Mouse (Mus musculus): ENCODE measurements around the gene Cep19.
"Not testable (repeated sequence)": the region's sequence is repeated elsewhere in the genome, so short reads cannot be mapped to it uniquely, and the experiment has no call there.

Cep19 gene

DNA sequence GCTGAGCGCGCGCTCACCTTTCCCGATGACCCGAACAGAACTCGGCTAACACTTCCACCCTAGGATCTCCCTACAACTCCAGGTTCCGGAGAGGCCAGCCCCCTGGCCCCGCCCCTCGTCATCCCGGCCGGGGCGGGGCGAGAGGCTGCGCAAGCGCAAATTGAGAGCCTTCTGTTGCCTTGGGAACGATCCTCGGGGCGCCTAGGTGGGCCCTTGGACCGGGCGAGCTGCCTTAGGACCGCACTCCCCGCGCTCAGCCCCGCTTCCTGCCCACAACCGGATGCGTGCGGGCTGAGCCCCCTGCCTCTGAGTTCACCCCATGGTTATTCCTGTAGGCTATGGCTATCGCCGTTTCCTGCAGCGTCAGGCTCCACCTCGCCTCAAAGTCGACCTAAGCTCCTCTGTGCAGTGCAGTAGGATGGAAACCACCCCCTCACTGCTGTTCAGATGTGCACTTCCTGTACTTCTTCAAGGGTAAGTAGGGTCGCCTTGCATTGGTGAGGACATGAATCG is at the start of gene Cep19, which contains the start of gene Pigx:
Gene Cep19 (plus strand): TSS at position 163 of the 513 bp plus-strand sequence.
Gene Pigx (minus strand): TSS at position 103 of the 513 bp plus-strand sequence.
- peak; percentile 88 to 90 for DNase-seq (ENCODE audit: low spot score in 2 of 2)

DNA sequence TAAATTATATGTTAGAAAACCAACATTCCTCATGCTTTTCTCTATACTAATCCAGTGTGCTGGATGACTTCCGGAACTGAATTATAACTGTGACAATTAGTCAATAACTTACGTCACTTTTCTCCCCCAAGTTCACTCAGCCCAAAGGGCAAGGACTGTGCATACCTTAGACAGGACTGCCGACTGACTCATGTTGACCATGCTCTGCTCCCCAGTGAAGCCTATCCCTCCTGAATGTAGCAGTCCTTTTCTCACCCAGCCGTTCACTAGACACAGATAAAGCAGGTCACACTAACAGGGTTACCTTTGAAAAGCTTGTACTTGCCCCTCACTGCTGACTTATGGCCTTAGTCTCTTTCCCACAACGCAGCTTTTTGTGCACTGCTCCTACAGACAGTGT is 40.8 kb upstream of the Cep19 start:
- no peak for DNase-seq (ENCODE audit: low spot score in 2 of 2)

DNA sequence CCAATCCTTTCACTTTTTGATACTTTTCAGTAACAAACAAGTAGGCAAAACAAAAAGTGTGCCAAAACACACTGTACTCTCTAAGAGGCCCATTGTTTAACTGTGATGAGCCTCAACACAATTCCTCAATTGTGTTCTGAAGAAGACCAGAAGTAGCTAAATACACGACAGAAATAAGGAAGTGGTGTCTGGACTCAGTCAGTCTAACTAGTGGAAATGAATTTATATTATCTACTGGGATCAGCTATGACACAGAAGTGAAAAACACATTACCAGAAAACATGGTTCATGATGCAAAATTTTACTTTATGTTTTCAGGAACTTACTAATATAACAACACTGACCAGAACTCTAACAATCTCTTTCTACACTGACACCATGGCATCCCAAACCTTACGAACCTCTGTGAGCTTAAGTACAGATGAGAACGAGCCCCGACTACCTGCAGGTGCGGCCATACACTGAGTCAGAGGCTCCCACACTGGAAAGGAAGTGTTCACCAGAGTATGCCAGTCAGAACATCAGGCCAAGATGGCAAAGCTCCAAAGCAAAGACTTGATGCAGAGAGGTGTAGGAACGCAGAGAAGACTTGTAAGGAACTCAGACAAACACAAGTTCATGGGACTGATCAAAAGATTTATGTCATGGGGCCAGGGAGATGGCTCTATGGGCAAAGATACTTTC is 39.6 kb upstream of the Cep19 start:
- DNase-seq (ENCODE audit: low spot score in 2 of 2): peak in 1 of 2 experiments; percentile 35

DNA sequence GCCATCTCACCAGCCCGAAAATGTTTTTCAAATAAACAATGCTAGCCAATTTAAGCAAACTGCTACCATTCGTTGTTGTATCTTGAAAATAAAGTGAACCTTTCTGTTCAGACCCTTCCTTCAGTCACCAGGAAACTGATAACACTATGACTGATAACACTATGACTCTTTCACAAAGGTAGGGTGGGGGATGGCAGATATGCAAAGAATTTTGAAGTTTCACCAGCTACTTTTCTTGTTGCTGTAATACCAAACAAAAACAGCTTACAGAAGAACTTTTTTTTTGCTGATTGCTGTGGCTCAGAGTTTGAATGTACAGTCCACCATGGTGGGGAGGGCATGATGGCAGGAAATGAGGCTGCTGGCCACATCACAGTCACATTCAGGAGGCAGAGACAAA is 37.4 kb upstream of the Cep19 start:
- DNase-seq (ENCODE audit: low spot score in 2 of 2): no peak

DNA sequence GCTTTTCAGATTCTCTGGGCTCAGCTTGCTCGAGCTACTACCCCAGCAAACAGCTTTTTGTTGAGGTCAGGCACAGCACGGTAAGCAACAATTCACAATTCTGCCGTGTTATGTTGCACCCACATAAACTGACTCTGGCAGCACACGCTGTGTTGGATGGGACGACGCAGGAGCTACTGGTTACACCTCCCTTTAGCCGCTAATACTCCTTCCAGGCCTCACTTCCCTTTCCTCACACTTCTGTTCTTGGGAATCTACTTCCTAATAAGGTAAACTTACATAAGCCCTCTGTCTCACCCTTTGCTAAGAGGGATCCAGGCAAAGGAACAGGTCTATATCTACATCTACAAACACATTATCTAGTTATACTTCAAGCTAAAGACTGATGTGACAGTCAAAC is 35.7 kb upstream of the Cep19 start:
- DNase-seq (ENCODE audit: low spot score in 2 of 2): no peak

DNA sequence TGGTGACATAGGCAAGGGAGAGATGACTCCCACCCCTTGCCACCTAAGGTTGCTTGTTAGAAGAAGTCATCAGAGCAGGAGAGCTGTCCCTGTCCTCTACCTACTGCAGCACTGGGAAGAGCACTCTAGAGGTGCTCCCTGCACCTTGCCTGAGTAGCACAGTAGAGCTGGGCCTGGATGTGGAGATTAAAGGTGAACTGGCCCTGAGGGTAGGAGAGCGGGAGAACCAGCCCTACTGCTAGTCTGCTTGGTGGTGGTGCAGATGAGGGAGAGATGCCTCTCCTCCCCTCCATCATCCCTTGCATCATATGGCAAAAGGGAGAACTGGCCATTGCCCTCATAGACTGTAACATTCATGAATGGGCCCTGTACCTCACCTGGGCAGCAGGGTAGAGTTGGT is 32.7 kb upstream of the Cep19 start:
- DNase-seq (ENCODE audit: low spot score in 2 of 2): no peak

DNA sequence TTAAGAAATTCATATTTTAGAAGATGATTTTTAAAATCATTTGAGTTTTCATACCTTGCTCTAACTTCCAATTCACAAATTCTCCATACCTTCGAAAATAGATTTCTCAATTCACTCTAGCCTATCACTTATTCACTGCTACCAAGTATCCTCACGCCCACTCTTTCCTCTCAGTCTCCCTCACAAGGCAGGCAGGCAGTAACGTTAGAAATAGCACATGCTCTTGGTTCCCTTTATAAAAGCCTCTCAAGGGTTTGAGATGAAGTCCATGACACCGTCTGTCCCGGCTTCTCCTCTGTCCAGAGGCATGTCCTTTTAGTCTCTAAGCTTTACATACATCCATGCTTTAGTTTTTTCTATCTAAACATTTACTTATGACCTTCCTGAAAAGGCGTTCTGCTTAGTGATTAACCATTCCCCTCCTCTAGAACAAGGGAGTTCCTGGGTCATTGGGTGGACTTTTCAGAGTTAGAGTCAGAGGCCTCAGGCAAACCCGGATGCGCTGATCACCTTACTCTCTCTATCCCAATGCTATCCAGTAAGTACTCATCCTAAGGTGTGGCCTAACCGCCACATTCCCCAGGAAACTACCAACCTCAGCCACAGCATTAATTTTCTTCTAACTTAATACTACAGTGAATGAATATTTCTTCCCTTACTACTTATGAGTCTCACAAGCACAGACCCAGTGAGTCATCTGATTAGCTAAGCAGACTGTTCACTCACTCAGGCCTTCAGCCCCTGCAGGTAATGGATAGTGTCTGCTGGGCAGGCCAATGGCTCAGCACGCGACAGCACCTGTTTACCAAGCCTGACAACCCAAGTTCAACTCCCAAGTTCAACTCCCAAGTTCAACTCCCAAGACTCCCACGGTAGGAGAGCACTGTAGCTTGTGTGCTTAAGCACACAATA is 31.0 kb upstream of the Cep19 start:
- DNase-seq (ENCODE audit: low spot score in 2 of 2): no peak

DNA sequence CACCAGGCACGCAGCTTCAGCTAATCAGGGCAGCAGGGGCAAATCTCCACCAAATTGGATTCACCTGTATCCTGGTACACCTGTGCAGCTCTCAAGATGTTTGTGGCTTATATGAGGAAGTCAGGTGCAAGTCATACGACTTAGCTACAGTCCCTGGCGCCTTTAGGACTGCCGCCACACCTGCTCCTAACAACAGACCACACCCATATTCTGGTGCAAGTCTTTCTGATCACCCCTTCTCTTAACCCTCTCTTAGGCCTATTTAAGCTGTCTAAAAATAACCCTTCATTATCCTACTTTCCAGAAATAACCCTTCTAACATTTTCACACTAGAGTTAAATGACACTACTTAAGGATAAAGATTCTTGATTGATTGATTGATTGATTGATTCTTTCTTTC is 29.5 kb upstream of the Cep19 start:
- not testable (repeated sequence) for DNase-seq (ENCODE audit: low spot score in 2 of 2)

DNA sequence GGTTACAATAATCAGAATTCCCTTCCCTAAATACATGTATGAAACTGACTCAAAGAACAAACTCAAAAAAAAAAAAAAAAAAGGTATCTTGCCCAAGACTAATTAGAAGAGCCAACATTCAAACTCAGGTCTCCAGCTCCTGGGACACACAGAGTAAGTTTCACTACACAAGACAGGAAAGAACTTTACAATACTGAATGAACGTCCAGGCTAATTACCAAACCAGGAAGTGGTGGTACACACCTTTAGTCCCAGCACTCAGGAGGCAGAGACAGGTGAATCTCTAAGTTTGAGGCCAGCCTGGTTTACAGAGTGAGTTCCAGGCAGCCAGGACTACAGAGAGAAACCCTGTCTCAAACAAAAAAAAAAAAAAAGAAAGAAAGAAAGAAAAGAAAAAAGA is 23.8 kb upstream of the Cep19 start:
- no peak for DNase-seq (ENCODE audit: low spot score in 2 of 2)

DNA sequence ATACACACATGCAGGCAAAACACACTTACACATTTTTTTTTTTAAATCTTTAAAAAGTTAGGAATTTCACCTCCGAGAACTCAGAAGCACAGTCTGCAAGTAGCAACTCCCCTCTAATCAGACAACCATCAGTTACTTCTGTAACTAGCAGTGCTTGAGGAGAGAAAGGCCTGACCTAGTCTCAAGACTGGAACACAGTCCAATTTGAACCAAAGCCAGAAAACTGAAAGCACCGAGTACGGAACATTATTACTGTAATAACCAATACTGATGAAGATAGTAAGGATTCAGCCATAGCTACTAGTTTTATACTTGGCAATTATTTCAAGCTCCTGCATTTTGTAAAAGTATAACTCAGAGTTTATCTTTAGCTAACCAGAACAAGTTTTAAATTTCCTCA is 23.2 kb upstream of the Cep19 start:
- no peak for DNase-seq (ENCODE audit: low spot score in 2 of 2)

DNA sequence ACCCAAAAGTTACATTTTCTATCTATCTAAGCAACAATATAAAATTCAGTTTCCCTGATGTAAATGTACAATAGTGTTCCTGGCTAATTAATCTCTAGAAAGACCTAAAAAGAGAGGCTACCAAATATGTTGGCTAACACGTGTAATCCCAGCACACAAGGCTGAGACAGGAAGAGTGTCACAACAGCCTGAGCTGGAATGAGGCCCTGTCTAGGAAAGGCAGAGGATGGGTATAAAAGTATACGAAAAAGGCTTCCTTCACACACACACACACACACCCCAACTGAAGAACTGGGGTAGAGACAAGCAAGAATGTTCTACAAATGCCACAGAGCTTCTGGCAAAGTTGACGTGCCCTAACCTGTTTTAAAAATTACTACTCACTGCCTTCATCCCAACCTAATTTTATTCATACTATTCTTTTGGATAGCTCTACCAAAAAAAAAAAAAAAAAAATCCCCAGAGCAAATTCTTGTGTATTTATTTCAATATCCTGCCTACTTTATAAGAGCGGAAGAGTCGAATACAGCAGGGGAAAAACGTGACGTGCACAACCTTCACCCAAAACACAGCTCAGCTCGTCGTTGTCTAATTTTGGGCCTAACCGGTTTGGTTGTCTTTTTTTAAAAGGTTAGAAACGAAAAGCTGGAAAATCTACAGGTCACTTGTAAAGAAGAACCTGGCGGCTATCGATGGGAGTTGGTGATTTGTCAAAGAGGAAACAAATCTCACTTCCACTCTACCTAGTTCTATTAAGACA is 21.8 kb upstream of the Cep19 start:
- no peak for DNase-seq (ENCODE audit: low spot score in 2 of 2)

DNA sequence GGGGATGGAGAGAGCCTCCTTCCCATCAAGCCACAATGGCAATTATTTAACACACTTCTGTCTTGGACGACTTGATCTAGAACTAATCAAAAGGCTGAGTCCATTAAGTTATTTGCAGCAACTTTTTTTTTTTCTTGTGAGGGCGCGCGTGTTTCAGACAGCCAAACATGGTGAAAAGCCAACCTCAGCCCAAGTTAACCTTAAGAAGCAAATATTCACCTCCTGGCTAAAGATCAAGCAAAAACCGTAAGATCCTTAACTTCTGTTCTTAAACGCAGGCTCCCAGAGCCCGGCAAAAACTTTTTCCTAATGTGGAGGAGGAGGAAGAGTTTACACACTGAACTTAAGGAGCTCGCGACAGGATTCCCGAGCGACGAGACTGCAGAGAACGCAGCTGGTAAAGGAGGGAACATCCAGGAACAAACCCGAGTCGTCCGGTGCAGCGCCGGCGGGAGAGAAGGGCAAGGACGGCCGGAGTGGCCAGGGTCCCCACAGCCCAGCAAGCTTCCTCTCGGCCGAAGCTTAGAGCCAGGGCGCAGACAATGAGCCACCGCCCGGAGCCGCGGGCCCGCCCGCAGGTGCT is 21.1 kb upstream of the Cep19 start:
- no peak for DNase-seq (ENCODE audit: low spot score in 2 of 2)

DNA sequence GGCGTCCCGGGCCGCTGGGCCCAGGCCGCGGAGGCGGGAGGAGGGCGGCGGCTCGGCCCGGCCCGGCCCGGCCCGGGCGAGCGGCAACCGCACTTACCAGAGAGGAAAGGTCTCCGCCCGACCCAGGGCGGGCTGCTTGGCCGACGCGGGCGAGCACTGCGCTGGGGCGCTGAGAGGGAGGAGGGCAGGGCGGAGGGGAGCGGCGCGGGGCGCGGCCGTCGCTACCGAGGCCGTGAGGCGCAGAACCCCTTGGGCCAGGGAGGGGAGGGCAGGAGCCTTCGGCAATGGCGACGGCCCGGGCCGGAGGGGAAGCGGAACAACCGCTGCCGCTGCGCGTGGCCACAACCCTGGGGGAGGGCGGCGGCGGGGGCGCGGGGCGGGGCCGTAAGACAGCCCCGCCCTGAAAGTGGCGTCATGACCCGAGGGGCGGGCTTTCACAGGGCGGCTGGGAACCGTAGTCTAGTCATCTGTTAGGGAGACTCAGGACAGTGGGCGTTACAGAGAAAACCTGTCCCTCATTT is 20.5 kb upstream of the Cep19 start, which contains the start of gene Pak2:
Gene Pak2 (minus strand): TSS at position 352 of the 521 bp plus-strand sequence.
- DNase-seq (ENCODE audit: low spot score in 2 of 2): peak; percentile 79 to 88

DNA sequence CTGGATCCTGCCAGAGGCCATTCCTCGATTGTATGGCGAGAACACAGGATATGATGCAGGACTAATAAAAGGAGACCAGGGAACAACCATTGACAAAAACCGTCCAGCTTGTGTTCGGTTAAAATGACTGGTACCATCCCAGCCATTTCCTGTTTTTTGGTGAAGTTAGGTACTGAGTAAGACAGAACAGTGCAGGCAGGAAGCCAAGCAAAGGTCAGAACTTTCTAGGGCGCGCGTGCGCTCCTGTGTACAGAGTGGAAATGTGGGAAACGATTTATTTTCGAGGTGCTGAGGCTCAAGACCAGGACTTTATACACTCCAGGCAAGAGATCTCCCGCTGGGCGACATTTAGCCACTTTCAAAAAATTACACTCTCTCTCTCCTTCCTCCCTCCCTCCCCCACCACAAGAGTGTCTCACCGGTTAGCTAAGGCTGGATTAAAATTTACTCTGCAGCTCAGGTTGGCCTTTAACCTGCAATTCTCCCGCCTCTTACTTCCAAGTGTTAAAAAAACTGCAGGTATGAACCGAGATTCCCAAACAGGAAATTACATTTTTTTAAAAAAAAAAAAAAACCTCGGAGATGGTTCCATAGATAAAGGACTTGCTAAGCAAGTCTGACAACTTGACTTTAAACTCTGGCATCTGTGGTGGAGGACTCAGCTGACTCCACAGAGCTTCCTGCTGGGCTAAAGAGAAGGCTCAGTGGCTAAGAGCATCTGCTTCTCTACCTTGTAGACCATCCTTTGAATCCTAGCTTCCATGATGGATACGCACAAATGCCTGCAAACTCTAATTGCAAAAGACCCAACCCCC is 11.8 kb upstream of the Cep19 start:
- peak in 1 of 2 experiments; percentile 38 for DNase-seq (ENCODE audit: low spot score in 2 of 2)

DNA sequence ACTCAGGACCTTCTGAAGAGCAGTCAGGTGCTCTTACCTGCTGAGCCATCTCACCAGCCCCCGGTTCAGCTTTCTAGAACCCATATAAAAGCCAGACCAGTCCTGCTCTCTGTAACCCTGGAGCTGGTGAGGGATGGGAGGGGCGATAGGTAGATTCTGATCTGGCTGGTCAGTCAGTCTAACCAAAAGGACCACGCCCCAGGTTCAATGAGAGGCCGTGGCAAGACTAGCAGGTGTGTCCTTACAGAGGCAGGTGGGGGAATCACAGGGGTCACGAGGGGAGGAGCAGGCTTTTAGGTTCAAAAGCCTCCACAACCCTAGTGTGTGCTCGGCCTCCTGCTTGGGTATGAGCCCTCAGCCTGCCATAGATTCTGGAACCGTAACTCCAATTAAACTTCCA is 8.1 kb upstream of the Cep19 start:
- no peak for DNase-seq (ENCODE audit: low spot score in 2 of 2)

DNA sequence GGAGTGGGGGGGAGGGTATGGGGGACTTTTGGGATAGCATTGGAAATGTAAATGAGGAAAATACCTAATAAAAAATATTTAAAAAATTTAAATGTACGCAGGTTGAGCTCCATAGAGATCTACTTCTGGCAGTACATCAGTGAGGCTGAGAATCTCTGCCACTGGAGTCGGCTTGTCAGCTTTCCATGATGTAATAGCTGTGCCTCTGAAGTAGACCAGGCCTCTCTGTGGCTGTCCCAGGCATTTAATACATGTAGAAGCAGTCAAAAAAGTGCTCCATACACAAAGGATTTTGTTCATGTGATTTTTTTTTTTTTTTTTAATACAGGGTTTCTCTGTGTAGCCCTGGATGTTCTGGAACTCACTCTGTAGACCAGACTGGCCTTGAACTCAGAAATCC is 1.8 kb upstream of the Cep19 start:
- not testable (repeated sequence) for DNase-seq (ENCODE audit: low spot score in 2 of 2)

DNA sequence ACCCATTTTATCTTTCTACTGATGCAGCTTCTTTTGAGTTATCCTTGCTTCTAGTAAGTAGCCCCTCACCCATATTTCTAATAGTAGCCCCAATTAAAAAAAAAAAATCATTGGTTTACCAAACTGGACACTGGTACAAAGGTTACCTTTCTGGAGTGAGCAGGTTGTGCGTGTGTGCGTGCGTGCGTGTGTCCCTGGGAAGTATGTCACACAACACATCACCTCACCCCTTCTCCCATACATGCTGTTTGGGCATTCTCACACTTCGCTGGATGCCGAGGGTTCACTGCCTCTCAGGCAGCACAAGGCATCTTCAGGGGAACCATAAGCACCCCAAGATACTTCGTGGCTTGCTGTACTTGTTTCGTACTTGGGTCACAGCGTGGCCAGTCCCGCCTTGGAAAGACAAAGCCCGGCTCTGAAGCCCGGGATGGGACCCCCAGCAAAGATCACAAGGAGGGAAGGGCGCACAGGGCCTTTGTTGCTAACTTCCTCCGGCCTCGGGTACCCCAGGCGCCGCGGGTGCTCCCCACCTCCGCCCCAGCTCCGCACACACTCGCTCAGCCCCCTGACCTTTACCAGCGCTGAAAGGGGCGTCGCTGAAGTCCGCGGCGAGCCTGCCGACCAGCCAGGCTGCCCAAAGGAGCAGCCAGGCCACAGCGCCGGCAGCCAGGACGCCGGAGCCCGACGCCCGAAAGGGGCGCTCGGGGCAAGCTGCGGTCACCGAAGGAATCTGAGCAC is 533 bp upstream of the Cep19 start:
- no peak for DNase-seq (ENCODE audit: low spot score in 2 of 2)

DNA sequence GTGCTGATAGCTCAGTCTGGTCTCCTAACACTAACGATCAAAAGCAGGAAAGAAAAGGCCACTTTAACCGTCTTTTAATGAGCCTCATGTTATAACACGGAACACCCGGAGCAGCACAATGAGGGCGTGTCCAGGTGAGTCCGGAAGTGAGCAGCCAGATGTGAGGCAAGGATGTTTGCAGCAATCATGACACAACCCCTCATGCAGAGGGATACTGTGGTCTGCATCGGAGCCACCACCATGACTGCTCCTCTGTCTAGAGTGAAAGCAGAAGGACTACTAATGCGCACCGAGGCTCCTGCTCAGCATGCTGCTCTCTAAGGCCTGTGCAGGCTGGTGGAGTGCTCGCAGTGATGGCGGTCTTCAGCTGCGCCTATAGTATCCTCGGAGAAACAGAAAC is 2.7 kb downstream of the Cep19 start:
- DNase-seq (ENCODE audit: low spot score in 2 of 2): no peak

DNA sequence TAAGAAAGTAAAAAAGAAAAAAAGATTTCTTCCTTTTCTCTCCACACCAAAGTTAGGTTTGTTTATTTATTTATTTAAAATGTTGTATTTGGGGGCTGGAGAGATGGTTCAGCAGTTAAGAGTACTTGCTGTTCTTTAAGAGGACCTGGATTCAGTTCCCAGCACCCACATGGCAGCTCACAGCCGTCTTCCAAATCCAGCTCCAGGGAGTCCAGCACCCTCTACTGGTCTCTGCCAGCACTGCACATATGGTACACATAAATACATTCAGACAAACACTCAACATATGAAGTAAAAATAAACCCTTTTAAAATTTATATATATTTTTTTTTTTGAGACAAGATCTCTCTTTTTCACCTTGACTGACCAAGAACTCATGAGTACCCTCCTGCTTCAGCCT is 6.1 kb downstream of the Cep19 start:
- DNase-seq (ENCODE audit: low spot score in 2 of 2): no peak
